Mouse (Mus musculus) heart, embryonic 16.5 days (tissue): ENCODE data around the gene Sorcs3. TPM values are rescaled to one million over a fixed set of nuclear protein-coding genes. Genes with fewer than 3 reads are reported as not detected.

Experiments
- ATAC-seq: fragments of 200-750 bp; cut with Nextera tagmentation; replicated peaks from 2 replicates; pipeline ENCODE4 v1.8.0; 2017; ENCODE audit warnings: moderate number of reproducible peaks; ENCODE audit not compliant: insufficient read depth, low FRiP score; ENCODE audit errors: extremely low read depth
- H3K27ac ChIP-seq: fragments of 300-500 bp; sonication (generic); 2 replicates; pipeline ENCODE4 v1.5.1; 2014; ENCODE audit warnings: mild to moderate bottlenecking, low read length, control low read depth, moderate library complexity
- H3K27me3 ChIP-seq: fragments of 300-500 bp; sonication (generic); 2 replicates; pipeline ENCODE4 v1.6.1; 2014; ENCODE audit warnings: low read length, mixed read lengths; ENCODE audit not compliant: control insufficient read depth, insufficient read depth
- H3K36me3 ChIP-seq: fragments of 300-500 bp; sonication (generic); 2 replicates; pipeline ENCODE4 v1.6.1; 2014; ENCODE audit not compliant: control insufficient read depth, insufficient read depth
- H3K4me1 ChIP-seq: fragments of 300-500 bp; sonication (generic); 2 replicates; pipeline ENCODE4 v1.6.1; 2014; ENCODE audit warnings: low read length, mixed read lengths; ENCODE audit not compliant: control insufficient read depth, insufficient read depth
- H3K4me2 ChIP-seq: fragments of 300-500 bp; sonication (generic); 2 replicates; pipeline ENCODE4 v1.6.1; 2014; ENCODE audit warnings: low read depth, mild to moderate bottlenecking, control low read depth, low read length
- H3K4me3 ChIP-seq: fragments of 300-500 bp; sonication (generic); 2 replicates; pipeline ENCODE4 v1.5.1; 2014; ENCODE audit warnings: mild to moderate bottlenecking, control low read depth, low read length
- H3K9ac ChIP-seq: fragments of 300-500 bp; sonication (generic); 2 replicates; pipeline ENCODE4 v1.6.1; 2014; ENCODE audit warnings: low read length, control low read depth
- H3K9me3 ChIP-seq: fragments of 300-500 bp; sonication (generic); replicated peaks from 2 replicates; pipeline ENCODE4 v1.6.1; 2016; ENCODE audit warnings: low read length; ENCODE audit not compliant: control insufficient read depth
- WGBS: fragments of 180-500 bp; shearing (Covaris S2); extraction: QIAGEN DNeasy Blood & Tissue Kit; methylation state at CpG from one replicate; pipeline ENCODE4 v1.1.7; 2014; 5-methylcytosine and 5-hydroxymethylcytosine counted together
- polyA plus RNA-seq: library from polyadenylated mRNA; unstranded; fragments of >200 nt; fragmentation: Nextera tagmentation; extraction: Ambion mirVana; gene quantifications from 2 replicates; pipeline ENCODE4 v1.2.1, GENCODE M21; 2015

Sorcs3 gene
- polyA plus RNA-seq, 1 experiment from 2014 or later, result 0.21 TPM

GRCm38 (mm10) chr19:48725851-48726419 is 520.1 kb downstream of the Sorcs3 start:
- H3K36me3 ChIP-seq, result no peaks in the 10 kb centered on the region
- no peaks in the 10 kb centered on the region for H3K9me3 ChIP-seq
- H3K27ac ChIP-seq, result no peak overlapping the region
- no peak for ATAC-seq
- H3K4me1 ChIP-seq, result no peaks in the 10 kb centered on the region
- WGBS, result 77% methylated on average over 6 of the region's 6 CpGs
- no peak overlapping the region for H3K4me2 ChIP-seq
- H3K27me3 ChIP-seq, result no peaks in the 10 kb centered on the region
- no peak overlapping the region for H3K4me3 ChIP-seq
- H3K9ac ChIP-seq, result no peak overlapping the region

GRCm38 (mm10) chr19:48727048-48727447 is 521.2 kb downstream of the Sorcs3 start:
- Histone ChIP-seq H3K4me1 (no peaks in the 10 kb centered on the region), H3K9me3 (no peaks in the 10 kb centered on the region), H3K4me2 (no peak overlapping the region), H3K36me3 (no peaks in the 10 kb centered on the region), H3K9ac (no peak overlapping the region), H3K4me3 (no peak overlapping the region), H3K27ac (no peak overlapping the region), H3K27me3 (no peaks in the 10 kb centered on the region)
- ATAC-seq, result no peak
- WGBS, result 71% methylated on average over 3 of the region's 3 CpGs

- WGBS, result 88% methylated on average over 5 of the region's 5 CpGs
- Histone ChIP-seq H3K9me3 (no peaks in the 10 kb centered on the region), H3K27ac (no peak overlapping the region), H3K36me3 (no peaks in the 10 kb centered on the region), H3K4me2 (no peak overlapping the region), H3K4me3 (no peak overlapping the region), H3K27me3 (no peaks in the 10 kb centered on the region), H3K4me1 (no peaks in the 10 kb centered on the region), H3K9ac (no peak overlapping the region)
- no peak for ATAC-seq
These were observed 521.8 kb downstream of the Sorcs3 start for GRCm38 (mm10) chr19:48727601-48728000.

- Histone ChIP-seq H3K4me3 (no peak overlapping the region), H3K27me3 (no peaks in the 10 kb centered on the region), H3K9ac (no peak overlapping the region), H3K4me2 (no peak overlapping the region), H3K9me3 (no peaks in the 10 kb centered on the region), H3K27ac (no peak overlapping the region), H3K4me1 (no peaks in the 10 kb centered on the region), H3K36me3 (no peaks in the 10 kb centered on the region)
- ATAC-seq, result no peak
- 88% methylated on average over 10 of the region's 10 CpGs for WGBS
These were observed 525.9 kb downstream of the Sorcs3 start for GRCm38 (mm10) chr19:48731731-48732130.

- H3K9me3 ChIP-seq, result no peaks in the 10 kb centered on the region
- no peak overlapping the region for H3K4me3 ChIP-seq
- H3K27ac ChIP-seq, result no peak overlapping the region
- no peaks in the 10 kb centered on the region for H3K36me3 ChIP-seq
- no peak for ATAC-seq
- WGBS, result 81% methylated on average over 4 of the region's 4 CpGs
- no peak overlapping the region for H3K9ac ChIP-seq
- no peaks in the 10 kb centered on the region for H3K4me1 ChIP-seq
- H3K4me2 ChIP-seq, result no peak overlapping the region
- H3K27me3 ChIP-seq, result no peaks in the 10 kb centered on the region
These were observed 528.5 kb downstream of the Sorcs3 start for GRCm38 (mm10) chr19:48734370-48734769.

- Histone ChIP-seq H3K4me3 (no peak overlapping the region), H3K4me2 (no peak overlapping the region), H3K9ac (no peak overlapping the region), H3K27me3 (no peaks in the 10 kb centered on the region), H3K4me1 (no peaks in the 10 kb centered on the region), H3K27ac (no peak overlapping the region), H3K9me3 (no peaks in the 10 kb centered on the region), H3K36me3 (no peaks in the 10 kb centered on the region)
- WGBS, result 63% methylated on average over 2 of the region's 2 CpGs
- no peak for ATAC-seq
These were observed 531.7 kb downstream of the Sorcs3 start for GRCm38 (mm10) chr19:48737554-48737953.

GRCm38 (mm10) chr19:48755156-48755555 is 549.3 kb downstream of the Sorcs3 start:
- ATAC-seq, result no peak
- Histone ChIP-seq H3K36me3 (no peaks in the 10 kb centered on the region), H3K9me3 (no peaks in the 10 kb centered on the region), H3K4me2 (no peak overlapping the region), H3K27ac (no peak overlapping the region), H3K9ac (no peak overlapping the region), H3K4me1 (no peaks in the 10 kb centered on the region), H3K4me3 (no peak overlapping the region), H3K27me3 (no peaks in the 10 kb centered on the region)
- WGBS, result 85% methylated on average over 9 of the region's 9 CpGs

- Histone ChIP-seq H3K9ac (no peak overlapping the region), H3K4me2 (no peak overlapping the region), H3K27me3 (no peaks in the 10 kb centered on the region), H3K36me3 (no peaks in the 10 kb centered on the region), H3K27ac (no peak overlapping the region), H3K9me3 (no peaks in the 10 kb centered on the region), H3K4me3 (no peak overlapping the region), H3K4me1 (no peaks in the 10 kb centered on the region)
- 81% methylated on average over 6 of the region's 6 CpGs for WGBS
- no peak for ATAC-seq
These were observed 551.0 kb downstream of the Sorcs3 start for GRCm38 (mm10) chr19:48756831-48757230.

- ATAC-seq, result no peak
- no peaks in the 10 kb centered on the region for H3K36me3 ChIP-seq
- no peak overlapping the region for H3K4me3 ChIP-seq
- H3K9me3 ChIP-seq, result no peaks in the 10 kb centered on the region
- H3K27ac ChIP-seq, result no peak overlapping the region
- no peaks in the 10 kb centered on the region for H3K4me1 ChIP-seq
- 80% methylated on average over 2 of the region's 2 CpGs for WGBS
- H3K27me3 ChIP-seq, result no peaks in the 10 kb centered on the region
- H3K9ac ChIP-seq, result no peak overlapping the region
- no peak overlapping the region for H3K4me2 ChIP-seq
These were observed 560.7 kb downstream of the Sorcs3 start for GRCm38 (mm10) chr19:48766524-48766923.
